Mouse (Mus musculus): ENCODE measurements around the gene Rnf128. TPM values are rescaled to one million over a fixed set of nuclear protein-coding genes. Genes with fewer than 3 reads are reported as not detected.
"Not testable (repeated sequence)": the region's sequence is repeated elsewhere in the genome, so short reads cannot be mapped to it uniquely, and the experiment has no call there.

The Rnf128 gene
- total RNA-seq (2017): 0.87 and 0.96 TPM in 2 replicates

DNA sequence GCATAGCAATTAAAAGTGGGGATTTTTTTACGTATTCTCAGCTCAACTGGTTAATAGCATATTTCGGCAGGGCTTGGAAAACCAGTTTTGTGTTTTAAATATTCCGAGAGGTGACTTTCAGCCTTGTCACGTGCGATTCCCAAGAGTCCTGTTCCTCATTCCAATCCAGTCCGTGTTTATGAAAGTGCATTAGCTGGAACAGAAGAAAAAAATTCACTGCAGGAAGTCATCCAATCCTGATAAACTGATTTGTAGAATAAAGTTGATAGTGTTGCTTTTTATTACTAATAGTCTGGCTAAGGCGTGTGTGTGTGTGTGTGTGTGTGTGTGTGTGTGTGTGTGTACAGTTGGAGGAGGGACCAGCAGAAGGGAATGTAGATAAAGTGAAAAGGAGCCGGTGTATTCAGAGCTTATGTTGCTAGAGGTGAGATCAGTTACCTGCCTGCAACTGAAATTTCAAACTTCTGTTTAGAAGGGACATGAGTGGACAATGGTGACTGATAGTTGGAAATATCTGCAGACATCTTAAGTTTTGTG lies at the start of gene Rnf128:
Gene Rnf128, plus strand, starts transcription at position 392 of the 537 bp plus-strand sequence.
- ATAC-seq (replicated peaks; ENCODE audit: low read depth, poor library complexity, severe bottlenecking): no peak

DNA sequence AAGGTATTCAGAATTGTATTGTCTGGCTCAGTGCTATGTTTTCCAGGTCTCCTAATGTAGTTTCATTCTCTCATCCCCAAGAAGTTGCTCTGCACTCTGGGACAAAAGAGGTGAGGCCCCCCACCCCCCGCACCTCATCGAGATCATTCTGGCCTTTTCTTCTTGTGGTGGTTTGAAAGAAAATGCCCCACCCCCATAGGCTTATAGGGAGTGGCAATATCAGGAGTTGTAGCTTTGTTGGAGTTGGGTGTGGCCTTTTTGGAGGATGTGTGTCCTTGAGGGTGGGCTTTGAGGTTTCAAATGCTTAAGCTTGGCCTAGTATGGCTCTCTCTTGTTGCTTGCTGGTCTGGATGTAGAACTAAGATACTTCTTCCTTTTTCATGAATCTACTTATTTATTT lies 47.0 kb upstream of the Rnf128 start:
- ATAC-seq (replicated peaks; ENCODE audit: low read depth, poor library complexity, severe bottlenecking): no peak

DNA sequence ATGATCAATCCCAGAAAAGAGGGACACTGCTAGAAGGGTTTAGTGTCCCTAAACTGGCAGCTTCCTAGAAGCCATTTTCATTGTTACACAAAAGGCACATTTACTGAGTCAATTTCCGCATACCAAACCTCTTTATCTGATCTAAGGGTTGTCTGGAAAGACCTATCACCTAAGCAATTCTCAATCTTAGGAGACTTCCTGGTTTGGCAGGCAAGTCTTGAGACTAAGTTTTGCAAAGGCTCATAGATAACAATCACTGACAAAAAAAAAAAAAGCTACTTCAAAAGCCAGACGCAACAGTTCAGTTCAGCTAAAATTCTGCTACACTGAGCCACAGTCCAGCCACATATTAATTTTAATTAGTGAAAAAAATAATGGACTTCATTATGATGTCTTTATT lies 43.9 kb upstream of the Rnf128 start:
- no peak for ATAC-seq (replicated peaks; ENCODE audit: low read depth, poor library complexity, severe bottlenecking)

GRCm38 (mm10) chrX:139524303-139525091 lies 38.6 kb upstream of the Rnf128 start:
- ATAC-seq (replicated peaks; ENCODE audit: low read depth, poor library complexity, severe bottlenecking): no peak

DNA sequence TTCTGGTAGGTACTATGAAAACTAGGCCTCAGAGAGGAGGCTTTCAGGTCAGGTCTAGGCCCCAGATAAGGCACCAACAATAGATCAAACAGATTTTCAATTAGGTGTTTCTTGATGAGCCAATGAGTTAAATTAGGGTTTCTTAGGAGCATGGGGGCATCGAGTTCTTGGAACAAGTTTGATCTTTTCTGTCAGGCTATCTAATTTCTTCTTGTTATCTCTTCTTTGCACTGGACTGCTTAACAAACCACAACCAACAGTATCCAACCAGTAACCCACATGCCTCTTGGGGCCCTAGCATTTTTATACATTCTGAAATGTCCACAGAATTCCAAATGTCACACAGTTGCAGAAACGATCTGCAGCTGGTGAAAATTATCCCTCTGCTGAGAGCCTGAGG lies 37.4 kb upstream of the Rnf128 start:
- ATAC-seq (replicated peaks; ENCODE audit: low read depth, poor library complexity, severe bottlenecking): no peak

DNA sequence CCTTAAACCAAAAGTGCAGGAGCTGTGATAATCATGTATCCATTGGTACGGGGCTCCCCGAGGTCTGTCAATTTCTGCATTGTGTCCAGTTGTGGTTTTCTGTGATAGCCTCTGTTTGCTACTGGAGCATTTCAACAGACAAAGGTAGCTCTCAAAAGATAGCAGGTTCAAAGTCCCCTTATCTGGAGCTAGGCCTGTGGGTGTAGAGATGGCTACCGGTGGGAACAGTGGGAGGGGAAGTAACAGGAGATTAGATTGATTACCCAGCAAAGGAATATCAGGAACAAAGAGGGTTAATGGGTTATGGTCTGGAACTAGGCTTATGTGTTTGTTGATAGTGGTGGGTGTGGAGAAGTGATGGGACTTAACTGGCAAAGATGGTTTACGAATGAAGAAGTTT lies 36.1 kb upstream of the Rnf128 start:
- ATAC-seq (replicated peaks; ENCODE audit: low read depth, poor library complexity, severe bottlenecking): no peak

DNA sequence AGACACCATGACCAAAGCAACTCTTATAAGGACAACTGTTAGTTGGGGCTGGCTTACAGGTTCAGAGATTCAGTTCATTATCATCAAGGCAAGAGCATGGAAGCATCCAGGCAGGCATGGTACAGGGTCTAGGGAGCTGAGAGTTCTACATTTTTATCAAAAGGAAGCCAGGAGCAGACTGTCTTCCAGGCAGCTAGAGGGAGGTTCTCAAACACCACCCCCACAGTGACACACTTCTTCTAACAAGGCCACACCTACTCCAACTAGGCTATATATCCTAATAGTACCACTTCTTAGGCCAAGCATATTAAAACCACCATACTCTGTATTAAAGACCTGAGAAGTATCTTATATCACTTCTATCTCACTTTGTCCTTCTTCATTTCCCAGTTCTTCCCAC lies 33.4 kb upstream of the Rnf128 start:
- no peak for ATAC-seq (replicated peaks; ENCODE audit: low read depth, poor library complexity, severe bottlenecking)

DNA sequence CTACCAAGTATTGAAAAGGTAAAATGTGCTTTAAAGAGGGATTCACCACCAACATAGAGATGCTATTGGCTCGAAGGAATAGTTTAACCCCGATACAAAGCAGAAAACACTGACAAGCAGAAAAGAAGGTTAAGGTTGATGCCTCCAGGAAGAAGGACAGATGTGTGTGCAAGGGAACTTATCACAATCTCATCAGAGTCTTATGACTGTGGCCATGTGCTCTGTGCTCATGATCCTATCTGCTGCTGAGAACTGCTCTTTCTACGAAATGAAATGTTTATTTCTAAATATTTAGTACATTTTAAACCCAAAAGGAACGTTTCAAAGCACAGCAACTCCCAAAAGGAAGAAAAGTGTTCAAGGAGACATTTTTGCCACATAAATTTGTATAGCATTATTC lies 30.8 kb upstream of the Rnf128 start:
- no peak for ATAC-seq (replicated peaks; ENCODE audit: low read depth, poor library complexity, severe bottlenecking)

GRCm38 (mm10) chrX:139537641-139538397 lies 25.3 kb upstream of the Rnf128 start:
- no peak for ATAC-seq (replicated peaks; ENCODE audit: low read depth, poor library complexity, severe bottlenecking)

DNA sequence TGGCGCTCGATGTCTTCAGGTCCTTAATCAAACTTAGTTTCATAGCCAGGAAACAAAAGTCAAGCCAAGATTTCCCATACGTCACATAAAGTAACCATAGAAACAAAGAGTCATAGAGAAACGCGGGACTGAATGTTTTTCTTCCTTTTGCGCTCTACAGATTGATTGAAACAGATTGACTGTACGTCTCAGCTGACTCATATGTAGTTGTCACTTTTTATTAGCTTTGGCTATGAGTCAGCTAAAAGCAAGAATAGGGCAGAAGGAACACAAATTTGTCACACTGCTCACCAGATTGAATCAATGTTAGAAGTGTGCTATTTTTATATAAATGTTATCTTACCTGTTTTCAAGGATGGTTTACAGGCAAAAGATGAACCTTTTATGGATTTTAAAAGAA lies 19.4 kb upstream of the Rnf128 start:
- ATAC-seq (replicated peaks; ENCODE audit: low read depth, poor library complexity, severe bottlenecking): no peak

- peak; percentile 60; the same call in 1 of the 2 replicates for ATAC-seq (replicated peaks; ENCODE audit: low read depth, poor library complexity, severe bottlenecking)
Measured at GRCm38 (mm10) chrX:139550456-139550855, 12.7 kb upstream of the Rnf128 start.

- 0 out of 2 replicates have a peak, but pooled peaks have one; percentile 39 for ATAC-seq (replicated peaks; ENCODE audit: low read depth, poor library complexity, severe bottlenecking)
Measured at GRCm38 (mm10) chrX:139552090-139552489, 11.0 kb upstream of the Rnf128 start.

- no peak for ATAC-seq (replicated peaks; ENCODE audit: low read depth, poor library complexity, severe bottlenecking)
Measured at GRCm38 (mm10) chrX:139562255-139562924, 726 bp upstream of the Rnf128 start.

DNA sequence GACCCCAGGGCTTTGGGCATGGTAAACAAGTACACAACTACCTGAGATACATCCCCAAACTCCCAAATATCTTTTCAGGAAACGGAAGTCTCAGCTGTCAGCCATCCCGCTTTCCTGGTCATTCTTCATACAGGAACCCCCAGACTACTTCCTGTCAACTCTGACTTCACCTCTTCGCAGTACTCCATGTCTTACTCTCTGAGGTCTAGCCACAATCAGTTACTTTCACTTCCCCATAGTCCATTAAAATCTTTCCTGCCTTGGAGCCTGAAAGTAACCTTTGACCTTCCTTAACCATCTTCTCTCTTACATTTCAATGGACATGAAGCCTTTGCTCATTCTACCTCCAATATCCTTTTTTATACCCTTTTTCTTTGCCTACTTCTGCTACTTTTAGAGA lies 6.9 kb downstream of the Rnf128 start:
- ATAC-seq (replicated peaks; ENCODE audit: low read depth, poor library complexity, severe bottlenecking): peak; percentile 84

- ATAC-seq (replicated peaks; ENCODE audit: low read depth, poor library complexity, severe bottlenecking): no peak
Measured at GRCm38 (mm10) chrX:139578649-139579278, 15.6 kb downstream of the Rnf128 start.

DNA sequence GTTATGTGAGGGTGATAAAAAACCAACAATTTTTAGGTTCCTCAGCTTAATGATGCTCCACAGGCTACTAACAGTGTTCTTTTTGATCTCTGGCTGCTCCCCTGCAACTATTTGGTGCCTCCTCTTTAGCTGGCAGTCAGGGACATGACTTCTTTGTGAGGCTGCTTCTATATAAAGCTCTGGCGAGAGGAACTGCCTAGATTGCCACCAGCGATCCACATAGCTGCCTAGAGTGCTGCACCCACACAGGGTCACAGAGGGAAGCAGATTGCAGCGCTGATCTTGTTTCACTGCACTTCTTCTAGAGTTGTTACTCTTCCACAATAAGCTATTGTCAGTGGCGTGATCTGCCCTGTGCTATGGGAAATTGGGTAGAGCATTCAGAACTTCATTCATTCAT lies 20.5 kb downstream of the Rnf128 start:
- no peak for ATAC-seq (replicated peaks; ENCODE audit: low read depth, poor library complexity, severe bottlenecking)

DNA sequence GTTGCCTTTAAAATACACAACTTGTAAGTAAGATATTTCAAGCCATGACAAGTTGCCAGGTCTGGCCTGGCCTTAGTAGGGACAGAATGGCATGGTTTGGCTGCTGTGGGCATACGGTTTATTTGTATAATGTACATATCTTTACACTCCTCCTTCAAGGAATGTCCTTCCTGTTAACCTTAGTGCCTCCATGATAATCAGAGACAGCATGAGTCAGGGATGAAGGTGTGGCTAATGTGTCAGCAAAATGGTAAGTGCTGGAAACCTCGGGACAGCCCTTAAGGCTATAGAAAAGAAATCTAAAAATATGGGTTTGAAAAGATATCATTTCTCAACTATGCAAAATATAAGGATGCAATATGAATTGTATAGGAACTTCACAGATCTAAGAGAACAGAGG lies 23.6 kb downstream of the Rnf128 start:
- ATAC-seq (replicated peaks; ENCODE audit: low read depth, poor library complexity, severe bottlenecking): not testable (repeated sequence)

DNA sequence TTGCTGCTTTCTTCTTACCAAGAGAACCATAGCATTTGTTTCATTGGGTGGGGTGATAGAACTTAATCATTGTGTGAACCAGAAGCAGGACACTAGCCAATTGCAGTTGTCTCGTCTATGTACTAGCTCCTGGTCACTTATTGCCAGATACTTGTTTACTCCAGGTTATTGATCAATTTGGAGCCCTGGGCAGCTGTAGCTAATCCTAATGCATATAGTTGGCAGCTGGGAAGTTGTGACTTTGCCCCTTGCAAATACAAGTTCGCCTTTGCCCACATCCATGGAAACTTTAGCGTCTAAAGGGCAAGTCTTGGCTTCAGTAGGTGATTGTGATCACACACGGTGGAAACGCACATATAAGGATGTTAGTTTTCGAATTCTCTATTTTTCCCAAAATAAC lies 33.3 kb downstream of the Rnf128 start:
- no peak for ATAC-seq (replicated peaks; ENCODE audit: low read depth, poor library complexity, severe bottlenecking)

GRCm38 (mm10) chrX:139610033-139610764 lies 47.1 kb downstream of the Rnf128 start:
- peak; percentile 99 for ATAC-seq (replicated peaks; ENCODE audit: low read depth, poor library complexity, severe bottlenecking)

All from common myeloid progenitor, adult 5-6 weeks (primary cell).